Mouse (Mus musculus): ENCODE measurements around the gene 1700016K19Rik. TPM values are rescaled to one million over a fixed set of nuclear protein-coding genes. Genes with fewer than 3 reads are reported as not detected.

The 1700016K19Rik gene
- polyA plus RNA-seq, 1 experiment, result 0.40 TPM

DNA sequence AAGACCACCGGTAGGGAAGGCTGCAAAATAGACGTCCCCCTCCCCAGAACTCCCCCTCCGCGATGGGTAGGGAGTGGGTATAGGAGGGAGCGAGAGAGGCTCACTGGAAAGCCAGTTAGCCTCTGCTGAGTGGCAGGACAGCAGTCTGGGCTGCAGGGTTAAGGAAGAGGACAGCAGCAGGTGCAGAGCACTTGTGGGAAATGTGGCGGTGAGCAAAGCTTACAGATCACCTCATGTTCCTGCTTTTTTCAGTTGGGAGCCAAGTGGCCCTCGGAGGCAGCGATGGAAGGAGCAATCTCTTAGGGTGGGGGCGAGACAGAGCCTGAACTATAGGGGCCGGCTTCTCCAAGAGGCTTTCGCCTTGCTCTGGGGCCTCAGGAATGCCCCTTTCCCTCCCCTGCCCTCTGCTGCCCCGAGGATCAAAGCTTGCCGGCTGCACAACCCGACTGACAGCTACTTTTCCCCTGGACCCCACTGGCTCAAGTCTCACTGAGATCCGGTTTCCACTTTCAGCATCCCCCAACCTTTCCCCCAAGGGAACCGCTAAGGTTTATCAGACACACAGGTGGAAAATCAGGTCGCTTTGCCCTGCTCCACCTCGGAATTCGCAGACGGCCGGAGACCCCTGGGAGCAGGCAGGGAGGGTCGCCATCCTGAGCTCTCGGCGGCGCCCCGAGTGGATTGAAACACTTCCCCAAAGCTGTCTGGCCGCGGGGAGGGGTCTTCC is 33.9 kb upstream of the 1700016K19Rik start:
- H3K4me3 ChIP-seq (replicated peaks), result peak overlapping the region; percentile 91
- H3K4me1 ChIP-seq, result peaks cover 17% of the 10 kb centered on the region
- no peaks in the 10 kb centered on the region for H3K36me3 ChIP-seq (replicated peaks; ENCODE audit: low read length)
- TF ChIP-seq GATA1 (IDR thresholded peaks at IDR 0.05; ENCODE audit: borderline replicate concordance, low read length), result no peak
- TF ChIP-seq FLI1 (IDR thresholded peaks at IDR 0.05; ENCODE audit: low read length), result no peak
- peaks cover 2% of the 10 kb centered on the region for H3K9me3 ChIP-seq
- peaks cover 89% of the 10 kb centered on the region for H3K27me3 ChIP-seq (replicated peaks)

DNA sequence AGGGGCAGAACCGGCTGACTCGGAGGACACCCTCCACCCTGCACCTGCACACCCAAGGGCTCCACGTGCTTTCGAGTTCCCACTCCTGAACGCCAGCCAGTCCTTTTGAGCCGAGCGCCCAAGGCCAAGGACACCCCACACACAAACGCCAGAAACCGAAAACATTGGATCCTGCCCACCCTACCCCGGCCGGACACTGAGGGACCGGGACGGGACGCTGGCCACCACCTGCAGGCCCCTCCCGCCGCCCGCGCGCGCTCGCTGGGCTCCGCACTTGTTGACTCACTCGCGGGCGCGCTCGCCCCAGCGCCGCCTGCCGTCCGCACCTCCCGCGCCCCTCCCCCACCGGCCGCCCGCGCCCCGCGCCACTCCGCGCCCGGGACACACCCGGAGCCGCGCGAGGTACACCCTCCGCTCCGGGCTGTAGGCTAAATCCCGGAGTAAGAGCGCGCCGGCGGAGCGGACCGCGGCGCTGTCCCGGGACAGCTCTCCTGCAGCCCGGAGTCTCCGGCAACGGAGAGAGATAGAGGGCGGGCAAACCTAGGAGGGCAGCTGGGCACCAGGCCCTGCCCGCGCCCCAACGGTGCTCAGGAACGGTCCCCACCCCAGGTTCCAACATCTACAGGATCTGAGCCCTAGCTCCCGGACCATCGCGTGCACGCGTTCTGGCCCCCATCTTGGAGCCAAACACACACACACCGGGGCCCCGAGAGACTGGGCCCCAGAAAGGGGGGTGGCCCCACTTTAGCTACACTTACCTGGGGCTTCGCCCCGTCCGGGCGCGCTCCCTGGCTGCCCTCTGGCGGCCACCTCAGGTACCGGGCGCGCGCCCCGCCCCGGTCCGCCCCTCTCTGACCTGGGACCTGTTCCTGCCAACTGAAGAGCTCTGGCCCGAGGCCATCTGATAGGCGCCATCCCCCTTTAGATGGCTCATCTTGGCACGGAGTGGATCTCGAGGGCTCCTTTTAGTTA is 33.0 kb upstream of the 1700016K19Rik start:
- H3K9me3 ChIP-seq, result no peaks in the 10 kb centered on the region
- peaks cover 91% of the 10 kb centered on the region for H3K27me3 ChIP-seq (replicated peaks)
- TF ChIP-seq FLI1 (IDR thresholded peaks at IDR 0.05; ENCODE audit: low read length) (no peak), GATA1 (IDR thresholded peaks at IDR 0.05; ENCODE audit: borderline replicate concordance, low read length) (no peak)
- H3K4me1 ChIP-seq, result peaks cover 17% of the 10 kb centered on the region
- H3K4me3 ChIP-seq (replicated peaks), result peak overlapping the region; percentile 91
- H3K36me3 ChIP-seq (replicated peaks; ENCODE audit: low read length), result no peaks in the 10 kb centered on the region

GRCm38 (mm10) chr11:75968761-75969160 is 31.0 kb upstream of the 1700016K19Rik start:
- H3K9me3 ChIP-seq, result peaks cover 3% of the 10 kb centered on the region; the same call in 1 of the 2 replicates
- no peaks in the 10 kb centered on the region for H3K36me3 ChIP-seq (replicated peaks; ENCODE audit: low read length)
- peaks cover 17% of the 10 kb centered on the region for H3K4me1 ChIP-seq
- TF ChIP-seq GATA1 (IDR thresholded peaks at IDR 0.05; ENCODE audit: borderline replicate concordance, low read length) (no peak), FLI1 (IDR thresholded peaks at IDR 0.05; ENCODE audit: low read length) (no peak)
- H3K27me3 ChIP-seq (replicated peaks), result peaks cover 88% of the 10 kb centered on the region
- H3K4me3 ChIP-seq (replicated peaks), result no peak overlapping the region

DNA sequence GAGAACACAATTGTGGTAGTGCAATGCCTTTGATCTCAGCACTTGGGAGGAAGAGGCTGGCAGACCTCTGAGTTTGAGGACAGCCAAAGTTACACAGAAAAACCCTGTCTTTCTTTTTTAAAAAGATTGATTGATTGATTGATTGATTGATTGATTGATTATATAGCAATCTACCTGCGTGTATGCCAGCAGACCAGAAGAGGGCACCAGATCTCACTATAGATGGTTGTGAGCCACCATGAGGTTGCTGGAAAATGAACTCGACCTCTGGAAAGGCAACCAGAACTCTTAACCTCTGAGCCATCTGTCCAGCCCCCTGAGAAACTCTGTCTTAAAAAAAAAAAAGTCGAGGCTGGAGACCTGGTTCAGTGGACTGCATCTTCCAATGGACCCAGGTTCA is 29.1 kb upstream of the 1700016K19Rik start:
- Histone ChIP-seq H3K4me3 (replicated peaks) (no peak overlapping the region), H3K9me3 (peaks cover 8% of the 10 kb centered on the region; the same call in 1 of the 2 replicates), H3K27me3 (replicated peaks) (peaks cover 77% of the 10 kb centered on the region), H3K4me1 (peaks cover 16% of the 10 kb centered on the region), H3K36me3 (replicated peaks; ENCODE audit: low read length) (no peaks in the 10 kb centered on the region)
- TF ChIP-seq FLI1 (IDR thresholded peaks at IDR 0.05; ENCODE audit: low read length), result no peak
- TF ChIP-seq GATA1 (IDR thresholded peaks at IDR 0.05; ENCODE audit: borderline replicate concordance, low read length), result no peak

GRCm38 (mm10) chr11:75972188-75972587 is 27.5 kb upstream of the 1700016K19Rik start:
- TF ChIP-seq FLI1 (IDR thresholded peaks at IDR 0.05; ENCODE audit: low read length) (no peak), GATA1 (IDR thresholded peaks at IDR 0.05; ENCODE audit: borderline replicate concordance, low read length) (no peak)
- Histone ChIP-seq H3K27me3 (replicated peaks) (peaks cover 67% of the 10 kb centered on the region), H3K4me3 (replicated peaks) (no peak overlapping the region), H3K36me3 (replicated peaks; ENCODE audit: low read length) (no peaks in the 10 kb centered on the region), H3K9me3 (peaks cover 8% of the 10 kb centered on the region; the same call in 1 of the 2 replicates), H3K4me1 (peaks cover 7% of the 10 kb centered on the region)

- TF ChIP-seq FLI1 (IDR thresholded peaks at IDR 0.05; ENCODE audit: low read length) (no peak), GATA1 (IDR thresholded peaks at IDR 0.05; ENCODE audit: borderline replicate concordance, low read length) (no peak)
- H3K36me3 ChIP-seq (replicated peaks; ENCODE audit: low read length), result no peaks in the 10 kb centered on the region
- H3K27me3 ChIP-seq (replicated peaks), result peaks cover 65% of the 10 kb centered on the region
- peaks cover 8% of the 10 kb centered on the region for H3K4me1 ChIP-seq
- H3K9me3 ChIP-seq, result peaks cover 8% of the 10 kb centered on the region; the same call in 1 of the 2 replicates
- H3K4me3 ChIP-seq (replicated peaks), result no peak overlapping the region
Observed at GRCm38 (mm10) chr11:75972916-75973567, 26.7 kb upstream of the 1700016K19Rik start.

DNA sequence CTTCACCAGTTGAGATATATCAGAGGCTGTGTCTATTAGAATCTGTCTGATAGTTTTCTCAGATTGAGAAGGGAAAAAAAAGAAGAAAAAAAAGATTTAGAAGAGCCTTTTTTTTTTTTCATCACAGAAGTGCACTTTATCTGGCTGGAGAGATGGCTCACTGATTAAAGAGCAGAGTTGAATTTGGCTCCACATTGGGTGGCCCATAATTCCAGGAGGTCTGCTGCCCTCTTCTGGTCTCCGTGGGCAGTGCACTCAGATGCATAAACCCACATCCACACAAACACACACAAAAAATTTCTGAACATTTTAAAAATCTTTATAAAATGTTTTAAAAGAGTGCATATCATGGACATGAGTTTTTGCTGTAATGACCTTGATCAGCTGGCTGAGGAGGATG is 25.7 kb upstream of the 1700016K19Rik start:
- H3K9me3 ChIP-seq, result peaks cover 8% of the 10 kb centered on the region; the same call in 1 of the 2 replicates
- H3K4me1 ChIP-seq, result peaks cover 8% of the 10 kb centered on the region
- no peaks in the 10 kb centered on the region for H3K36me3 ChIP-seq (replicated peaks; ENCODE audit: low read length)
- H3K4me3 ChIP-seq (replicated peaks), result no peak overlapping the region
- no peak for TF ChIP-seq GATA1 (IDR thresholded peaks at IDR 0.05; ENCODE audit: borderline replicate concordance, low read length)
- no peak for TF ChIP-seq FLI1 (IDR thresholded peaks at IDR 0.05; ENCODE audit: low read length)
- peaks cover 61% of the 10 kb centered on the region for H3K27me3 ChIP-seq (replicated peaks)

- H3K4me3 ChIP-seq (replicated peaks), result no peak overlapping the region
- peaks cover 8% of the 10 kb centered on the region; the same call in 1 of the 2 replicates for H3K9me3 ChIP-seq
- H3K36me3 ChIP-seq (replicated peaks; ENCODE audit: low read length), result no peaks in the 10 kb centered on the region
- no peak for TF ChIP-seq FLI1 (IDR thresholded peaks at IDR 0.05; ENCODE audit: low read length)
- TF ChIP-seq GATA1 (IDR thresholded peaks at IDR 0.05; ENCODE audit: borderline replicate concordance, low read length), result no peak
- H3K4me1 ChIP-seq, result peaks cover 13% of the 10 kb centered on the region
- H3K27me3 ChIP-seq (replicated peaks), result peaks cover 59% of the 10 kb centered on the region
Observed at GRCm38 (mm10) chr11:75976748-75977147, 23.0 kb upstream of the 1700016K19Rik start.

GRCm38 (mm10) chr11:75978051-75978450 is 21.7 kb upstream of the 1700016K19Rik start:
- H3K4me1 ChIP-seq, result peaks cover 13% of the 10 kb centered on the region
- peaks cover 48% of the 10 kb centered on the region for H3K27me3 ChIP-seq (replicated peaks)
- no peak overlapping the region for H3K4me3 ChIP-seq (replicated peaks)
- H3K36me3 ChIP-seq (replicated peaks; ENCODE audit: low read length), result no peaks in the 10 kb centered on the region
- TF ChIP-seq GATA1 (IDR thresholded peaks at IDR 0.05; ENCODE audit: borderline replicate concordance, low read length) (no peak), FLI1 (IDR thresholded peaks at IDR 0.05; ENCODE audit: low read length) (no peak)
- peaks cover 8% of the 10 kb centered on the region; the same call in 1 of the 2 replicates for H3K9me3 ChIP-seq

Measured in megakaryocyte, embryonic 14.5 days (primary cell).